Mouse (Mus musculus) neural tube, embryonic 12.5 days (tissue): ENCODE data around the gene Car9. TPM values are rescaled to one million over a fixed set of nuclear protein-coding genes. Genes with fewer than 3 reads are reported as not detected.

ENCODE experiments used
- ATAC-seq: fragments of 200-750 bp; cut with Nextera tagmentation; 2 replicates; pipeline ENCODE4 v1.8.0; 2017; ENCODE audit warnings: low read depth, mild to moderate bottlenecking, moderate TSS enrichment, moderate library complexity; ENCODE audit not compliant: low FRiP score
- H3K27ac ChIP-seq: fragments of 300-500 bp; sonication (generic); 2 replicates; pipeline ENCODE4 v1.5.1; 2016
- H3K27me3 ChIP-seq: fragments of 300-500 bp; sonication (generic); replicated peaks from 2 replicates; pipeline ENCODE4 v1.6.1; 2016; ENCODE audit warnings: mild to moderate bottlenecking
- H3K36me3 ChIP-seq: fragments of 300-500 bp; sonication (generic); 2 replicates; pipeline ENCODE4 v1.6.1; 2016; ENCODE audit warnings: mild to moderate bottlenecking
- H3K4me1 ChIP-seq: fragments of 300-500 bp; sonication (generic); 2 replicates; pipeline ENCODE4 v1.6.1; 2016
- H3K4me2 ChIP-seq: fragments of 300-500 bp; sonication (generic); replicated peaks from 2 replicates; pipeline ENCODE4 v1.6.1; 2016; ENCODE audit warnings: mild to moderate bottlenecking
- H3K4me3 ChIP-seq: fragments of 300-500 bp; sonication (generic); 2 replicates; pipeline ENCODE4 v1.5.1; 2016
- H3K9ac ChIP-seq: fragments of 300-500 bp; sonication (generic); 2 replicates; pipeline ENCODE4 v1.6.1; 2016; ENCODE audit warnings: mild to moderate bottlenecking
- H3K9me3 ChIP-seq: fragments of 300-500 bp; sonication (generic); 2 replicates; pipeline ENCODE4 v1.6.1; 2016; ENCODE audit warnings: mild to moderate bottlenecking
- WGBS: fragments of 180-500 bp; shearing (Covaris S2); methylation state at CpG from one replicate; pipeline ENCODE4 v1.1.7; 2016; 5-methylcytosine and 5-hydroxymethylcytosine counted together
- polyA plus RNA-seq: library from polyadenylated mRNA; unstranded; fragments of >200 nt; fragmentation: Nextera tagmentation; extraction: Ambion mirVana; gene quantifications from 2 replicates; pipeline ENCODE4 v1.2.1, GENCODE M21; 2016

Car9 gene
- polyA plus RNA-seq, 1 experiment from 2014 or later = 0.33 TPM

DNA sequence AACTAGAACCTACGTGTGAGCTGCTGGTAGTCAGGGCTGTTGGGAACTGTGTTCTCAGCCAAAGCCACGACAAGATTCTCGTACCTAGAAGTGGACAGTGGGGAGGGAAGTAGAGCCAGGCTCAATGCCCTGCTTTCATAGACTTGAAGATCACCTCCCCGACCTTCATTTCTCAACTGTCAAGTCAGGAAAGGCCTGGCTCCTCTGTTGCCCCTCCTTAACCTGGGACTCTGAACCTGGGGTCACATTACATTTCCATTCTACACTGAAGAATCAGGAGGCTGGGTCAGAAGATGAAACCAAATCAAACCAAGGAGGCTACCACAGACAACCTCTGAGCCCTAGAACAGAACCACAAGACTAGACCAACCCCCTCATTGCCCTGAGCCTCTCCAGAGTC lies 8.8 kb upstream of the Car9 start:
- Histone ChIP-seq H3K36me3 (peaks cover 11% of the 10 kb centered on the region; the same call in 1 of the 2 replicates), H3K4me2 (peak overlapping the region; percentile 80), H3K27ac (no peak overlapping the region), H3K4me3 (peak overlapping the region; percentile 57; the same call in 1 of the 2 replicates), H3K4me1 (peaks cover 36% of the 10 kb centered on the region), H3K9ac (0 out of 2 replicates have a peak overlapping the region, but pooled peaks have one; percentile 26), H3K9me3 (no peaks in the 10 kb centered on the region), H3K27me3 (peaks cover 5% of the 10 kb centered on the region; the same call in 1 of the 2 replicates)
- WGBS = 75% methylated on average over 4 of the region's 4 CpGs
- no peak for ATAC-seq

GRCm38 (mm10) chr4:43498983-43499382 lies 7.8 kb upstream of the Car9 start:
- Histone ChIP-seq H3K9ac (peak overlapping the region; percentile 59), H3K4me3 (peak overlapping the region; percentile 57), H3K27me3 (peaks cover 5% of the 10 kb centered on the region; the same call in 1 of the 2 replicates), H3K36me3 (peaks cover 11% of the 10 kb centered on the region; the same call in 1 of the 2 replicates), H3K9me3 (no peaks in the 10 kb centered on the region), H3K4me1 (peaks cover 34% of the 10 kb centered on the region), H3K4me2 (peak overlapping the region; percentile 80), H3K27ac (no peak overlapping the region)
- peak; percentile 54; the same call in 1 of the 2 replicates for ATAC-seq
- 13% methylated on average over 8 of the region's 8 CpGs for WGBS

DNA sequence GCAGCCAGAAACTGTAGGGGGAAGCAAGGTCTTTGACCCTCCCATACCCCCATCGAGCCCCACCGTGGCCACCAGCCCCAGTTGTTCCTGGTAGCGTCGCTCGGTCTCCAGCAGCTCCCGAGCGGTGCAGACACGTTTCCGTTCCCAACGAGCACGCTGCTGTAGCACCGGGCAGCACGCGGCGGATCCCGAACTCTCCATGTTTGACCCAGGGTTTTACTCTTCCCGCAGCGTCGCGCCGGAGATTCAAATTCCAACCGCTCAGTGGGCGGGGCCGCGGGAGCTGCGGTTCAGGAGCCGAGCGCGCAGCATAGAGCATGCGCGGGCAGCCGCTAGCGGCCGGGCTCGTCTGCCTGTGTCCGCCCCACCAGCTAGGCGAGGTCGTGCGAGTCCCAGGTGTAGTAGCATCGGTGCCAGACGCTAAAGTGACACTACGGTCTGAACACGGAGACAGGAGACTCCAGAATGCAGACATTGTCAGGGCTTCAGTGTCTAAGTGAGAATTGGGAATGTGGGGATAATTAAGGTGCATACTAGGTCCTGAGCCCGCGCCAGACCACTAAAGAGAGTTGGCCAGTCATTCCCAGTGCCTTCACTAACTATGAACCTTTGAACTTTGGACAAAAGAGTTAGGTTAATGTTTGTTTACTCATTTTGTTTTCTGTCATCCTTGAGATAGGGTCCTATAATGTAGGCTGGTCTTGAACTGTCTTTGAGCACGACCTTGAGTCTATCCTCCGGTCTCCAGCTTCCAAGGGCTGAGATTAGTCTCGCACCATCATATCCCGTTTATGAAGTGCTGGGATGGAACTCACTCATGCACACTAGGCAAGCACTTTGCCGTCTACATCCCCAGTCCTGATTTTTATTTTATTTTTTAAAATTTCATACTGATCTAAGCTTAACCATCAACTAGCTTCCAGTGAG lies 7.1 kb upstream of the Car9 start, which contains the start of gene Arhgef39:
Gene Arhgef39 (minus strand): TSS at position 289 of the 927 bp plus-strand sequence.
- no peak within 1 kb of the TSS for H3K27ac ChIP-seq
- peaks cover 5% of the 10 kb centered on the region; the same call in 1 of the 2 replicates for H3K27me3 ChIP-seq
- peak within 1 kb of the TSS; percentile 57 for H3K4me3 ChIP-seq
- H3K36me3 ChIP-seq = peaks cover 11% of the 10 kb centered on the region; the same call in 1 of the 2 replicates
- peak within 1 kb of the TSS; percentile 59 for H3K9ac ChIP-seq
- 7% methylated on average over 50 of the region's 50 CpGs for WGBS
- ATAC-seq = peak; percentile 88
- H3K4me2 ChIP-seq = peak within 1 kb of the TSS; percentile 80
- no peaks in the 10 kb centered on the region for H3K9me3 ChIP-seq
- H3K4me1 ChIP-seq = peaks cover 28% of the 10 kb centered on the region

GRCm38 (mm10) chr4:43503041-43503440 lies 3.7 kb upstream of the Car9 start:
- 73% methylated on average over 2 of the region's 2 CpGs for WGBS
- Histone ChIP-seq H3K27me3 (peaks cover 22% of the 10 kb centered on the region), H3K4me1 (peaks cover 17% of the 10 kb centered on the region), H3K4me3 (no peak overlapping the region), H3K4me2 (no peak overlapping the region), H3K36me3 (no peaks in the 10 kb centered on the region), H3K9ac (no peak overlapping the region), H3K27ac (no peak overlapping the region), H3K9me3 (no peaks in the 10 kb centered on the region)
- ATAC-seq = no peak

GRCm38 (mm10) chr4:43503506-43503905 lies 3.3 kb upstream of the Car9 start:
- Histone ChIP-seq H3K9ac (no peak overlapping the region), H3K9me3 (no peaks in the 10 kb centered on the region), H3K27ac (no peak overlapping the region), H3K4me2 (no peak overlapping the region), H3K4me3 (no peak overlapping the region), H3K27me3 (peaks cover 26% of the 10 kb centered on the region), H3K4me1 (peaks cover 17% of the 10 kb centered on the region), H3K36me3 (no peaks in the 10 kb centered on the region)
- 88% methylated on average over 6 of the region's 6 CpGs for WGBS
- ATAC-seq = no peak

DNA sequence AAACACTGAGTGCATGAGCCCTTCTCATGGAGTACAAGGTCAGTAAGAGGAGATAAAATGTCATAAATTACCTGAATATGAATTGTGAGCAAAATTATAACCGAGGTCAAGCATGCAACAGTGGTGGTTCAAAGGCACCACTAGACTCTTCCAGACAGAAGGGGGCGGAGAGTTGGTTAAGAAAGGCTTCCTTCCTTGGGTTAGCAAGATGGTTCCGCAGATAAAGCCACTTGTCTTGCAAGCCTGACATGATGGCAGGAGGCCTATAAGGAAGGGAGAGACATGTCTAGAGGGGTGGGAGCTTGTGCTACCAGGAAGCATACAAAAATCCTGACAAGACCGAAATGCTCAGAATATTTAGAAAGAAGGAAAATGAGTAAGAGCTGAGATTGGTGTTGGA lies 2.5 kb upstream of the Car9 start:
- Histone ChIP-seq H3K9me3 (no peaks in the 10 kb centered on the region), H3K27me3 (peaks cover 34% of the 10 kb centered on the region), H3K4me3 (no peak overlapping the region), H3K27ac (no peak overlapping the region), H3K9ac (no peak overlapping the region), H3K4me1 (peaks cover 16% of the 10 kb centered on the region), H3K4me2 (no peak overlapping the region), H3K36me3 (no peaks in the 10 kb centered on the region)
- WGBS = 86% methylated on average over 4 of the region's 4 CpGs
- no peak for ATAC-seq

DNA sequence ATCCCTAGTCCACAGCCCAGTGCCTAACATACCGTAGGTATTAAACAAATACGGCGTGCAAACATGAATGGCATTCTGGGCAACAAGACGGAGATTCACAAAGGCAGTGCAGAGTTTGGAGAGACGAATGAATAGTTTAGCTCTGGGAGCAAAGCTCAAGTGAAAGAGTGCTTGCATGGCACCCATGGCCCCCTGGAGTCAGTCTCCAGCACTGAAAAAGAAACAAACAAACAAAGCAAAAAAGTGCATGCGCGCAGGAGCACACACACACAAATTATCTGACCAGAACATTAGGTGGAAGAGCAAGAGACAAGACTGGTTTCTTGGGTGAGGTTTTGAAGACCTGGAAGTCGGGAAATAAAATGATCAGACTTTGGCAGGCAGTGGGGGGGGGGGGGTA lies 692 bp upstream of the Car9 start:
- Histone ChIP-seq H3K27ac (no peak overlapping the region), H3K4me2 (no peak overlapping the region), H3K4me1 (peaks cover 17% of the 10 kb centered on the region), H3K4me3 (no peak overlapping the region), H3K27me3 (peaks cover 36% of the 10 kb centered on the region), H3K9me3 (no peaks in the 10 kb centered on the region), H3K9ac (no peak overlapping the region), H3K36me3 (no peaks in the 10 kb centered on the region)
- ATAC-seq = no peak
- 69% methylated on average over 8 of the region's 8 CpGs for WGBS

GRCm38 (mm10) chr4:43507938-43508665 lies 1.3 kb downstream of the Car9 start:
- 10% methylated on average over 22 of the region's 22 CpGs for WGBS
- H3K4me3 ChIP-seq = peak overlapping the region; percentile 23
- peaks cover 17% of the 10 kb centered on the region for H3K4me1 ChIP-seq
- H3K27ac ChIP-seq = no peak overlapping the region
- H3K27me3 ChIP-seq = peaks cover 31% of the 10 kb centered on the region
- H3K36me3 ChIP-seq = no peaks in the 10 kb centered on the region
- ATAC-seq = no peak; the same call in 1 of the 2 replicates
- no peaks in the 10 kb centered on the region for H3K9me3 ChIP-seq
- H3K9ac ChIP-seq = peak overlapping the region; percentile 35; the same call in 1 of the 2 replicates
- peak overlapping the region; percentile 59 for H3K4me2 ChIP-seq

DNA sequence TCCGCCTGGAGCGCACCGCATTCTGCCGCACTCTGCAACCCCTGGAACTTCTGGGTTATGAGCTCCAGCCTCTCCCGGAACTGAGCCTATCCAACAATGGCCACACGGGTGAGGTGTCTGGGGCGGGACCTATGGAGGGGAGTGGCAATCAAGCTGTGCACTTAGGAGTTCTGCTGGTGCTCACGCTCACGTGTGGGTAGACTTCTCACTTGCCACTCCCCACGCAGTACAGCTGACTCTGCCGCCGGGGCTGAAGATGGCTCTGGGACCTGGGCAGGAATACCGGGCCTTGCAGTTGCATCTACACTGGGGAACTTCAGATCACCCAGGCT lies 1.9 kb downstream of the Car9 start:
- H3K4me3 ChIP-seq = peak overlapping the region; percentile 23
- peak overlapping the region; percentile 59 for H3K4me2 ChIP-seq
- peak; percentile 37 for ATAC-seq
- H3K9ac ChIP-seq = peak overlapping the region; percentile 35; the same call in 1 of the 2 replicates
- H3K9me3 ChIP-seq = no peaks in the 10 kb centered on the region
- H3K36me3 ChIP-seq = no peaks in the 10 kb centered on the region
- peaks cover 31% of the 10 kb centered on the region for H3K27me3 ChIP-seq
- 10% methylated on average over 13 of the region's 13 CpGs for WGBS
- H3K4me1 ChIP-seq = peaks cover 17% of the 10 kb centered on the region
- no peak overlapping the region for H3K27ac ChIP-seq

DNA sequence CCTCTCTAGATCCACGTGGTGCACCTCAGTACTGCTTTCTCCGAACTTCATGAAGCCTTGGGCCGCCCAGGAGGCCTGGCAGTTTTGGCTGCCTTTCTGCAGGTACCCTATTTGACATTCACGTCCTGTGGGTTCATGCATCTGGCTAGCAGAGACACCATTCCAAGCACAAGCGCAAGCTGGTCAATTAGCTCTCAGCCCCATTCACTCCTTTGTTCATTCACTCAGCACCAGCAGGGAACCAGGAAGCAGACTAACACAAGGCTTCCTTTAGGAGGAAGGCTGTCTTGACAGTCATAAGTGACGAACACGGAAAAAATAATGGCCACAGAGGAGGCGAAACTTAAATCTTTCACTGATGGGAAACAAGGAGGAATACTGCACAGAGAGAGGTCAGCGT lies 2.3 kb downstream of the Car9 start:
- 18% methylated on average over 9 of the region's 9 CpGs for WGBS
- H3K4me3 ChIP-seq = peak overlapping the region; percentile 23; the same call in 1 of the 2 replicates
- H3K9ac ChIP-seq = no peak overlapping the region
- H3K9me3 ChIP-seq = no peaks in the 10 kb centered on the region
- no peak for ATAC-seq
- H3K4me1 ChIP-seq = peaks cover 17% of the 10 kb centered on the region
- H3K36me3 ChIP-seq = no peaks in the 10 kb centered on the region
- H3K27me3 ChIP-seq = peaks cover 31% of the 10 kb centered on the region
- H3K4me2 ChIP-seq = peak overlapping the region; percentile 59
- H3K27ac ChIP-seq = no peak overlapping the region

GRCm38 (mm10) chr4:43511675-43512454 lies 5.1 kb downstream of the Car9 start:
- Histone ChIP-seq H3K9ac (no peak overlapping the region), H3K27ac (no peak overlapping the region), H3K4me1 (peaks cover 17% of the 10 kb centered on the region), H3K36me3 (no peaks in the 10 kb centered on the region), H3K4me2 (no peak overlapping the region), H3K4me3 (no peak overlapping the region), H3K9me3 (no peaks in the 10 kb centered on the region), H3K27me3 (peaks cover 26% of the 10 kb centered on the region)
- WGBS = 78% methylated on average over 19 of the region's 19 CpGs
- ATAC-seq = no peak
